Mouse (Mus musculus) ES-Bruce4 (cell line): ENCODE results near the gene Akap13. TPM values are rescaled to one million over a fixed set of nuclear protein-coding genes. Genes with fewer than 3 reads are reported as not detected.

Experiments
- H3K27ac ChIP-seq: 2 replicates; pipeline ENCODE4 v1.5.1; 2012; ENCODE audit warnings: low read length, inconsistent platforms; ENCODE audit not compliant: insufficient read depth
- H3K27me3 ChIP-seq: 2 replicates; pipeline ENCODE4 v1.6.1; 2012; ENCODE audit warnings: mild to moderate bottlenecking, low read length, inconsistent platforms; ENCODE audit not compliant: control insufficient read depth, poor library complexity, insufficient read depth, severe bottlenecking
- H3K36me3 ChIP-seq: 2 replicates; pipeline ENCODE4 v1.6.1; 2012; ENCODE audit warnings: inconsistent platforms, mild to moderate bottlenecking, low read length, moderate library complexity; ENCODE audit not compliant: control insufficient read depth, poor library complexity, insufficient read depth, severe bottlenecking
- H3K4me1 ChIP-seq: one replicate; pipeline ENCODE4 v1.8.1; 2011; ENCODE audit warnings: low read length; ENCODE audit not compliant: control insufficient read depth, insufficient read depth
- H3K4me3 ChIP-seq: 2 replicates; pipeline ENCODE4 v1.5.1; 2011; ENCODE audit warnings: low read depth, mild to moderate bottlenecking, low read length
- H3K9ac ChIP-seq: 2 replicates; pipeline ENCODE4 v1.6.1; 2012; ENCODE audit warnings: low read depth, mild to moderate bottlenecking, inconsistent platforms; ENCODE audit not compliant: poor library complexity, severe bottlenecking
- H3K9me3 ChIP-seq: replicated peaks from 2 replicates; pipeline ENCODE4 v1.6.1; 2012; ENCODE audit warnings: mild to moderate bottlenecking, low read length, inconsistent platforms; ENCODE audit not compliant: control insufficient read depth, poor library complexity, insufficient read depth, severe bottlenecking
- CTCF ChIP-seq: IDR thresholded peaks from one replicate; pipeline ENCODE4 v1.8.1; 2011; ENCODE audit warnings: low read depth, low read length
- EP300 ChIP-seq: IDR thresholded peaks from 2 replicates; pipeline ENCODE4 v1.6.1; 2011; ENCODE audit warnings: low read depth, low read length; ENCODE audit not compliant: insufficient read depth
- POLR2A ChIP-seq: IDR thresholded peaks from one replicate; pipeline ENCODE4 v1.8.1; 2011; ENCODE audit warnings: low read length; ENCODE audit not compliant: insufficient read depth
- polyA plus RNA-seq: library from polyadenylated mRNA; stranded (reverse); fragments of >200 nt; gene quantifications from 2 replicates; pipeline ENCODE4 v1.2.4, GENCODE M21; 2011; ENCODE audit warnings: low read depth; ENCODE audit not compliant: missing spikeins, insufficient read depth, insufficient read length

The Akap13 gene
- polyA plus RNA-seq, 1 experiment, result 27.4 TPM

- Histone ChIP-seq H3K36me3 (no peaks in the 10 kb centered on the region), H3K4me3 (no peak overlapping the region), H3K4me1 (no peaks in the 10 kb centered on the region), H3K9ac (no peak overlapping the region), H3K27ac (no peak overlapping the region), H3K27me3 (no peaks in the 10 kb centered on the region), H3K9me3 (no peaks in the 10 kb centered on the region)
- TF ChIP-seq CTCF (no peak), EP300 (no peak), POLR2A (no peak)
These were observed 193.6 kb downstream of the Akap13 start for GRCm38 (mm10) chr7:75648961-75649360.

- TF ChIP-seq CTCF (no peak), EP300 (no peak), POLR2A (no peak)
- Histone ChIP-seq H3K36me3 (no peaks in the 10 kb centered on the region), H3K27me3 (no peaks in the 10 kb centered on the region), H3K4me3 (no peak overlapping the region), H3K9ac (no peak overlapping the region), H3K4me1 (no peaks in the 10 kb centered on the region), H3K27ac (no peak overlapping the region), H3K9me3 (no peaks in the 10 kb centered on the region)
These were observed 194.6 kb downstream of the Akap13 start for GRCm38 (mm10) chr7:75649966-75650365.

DNA sequence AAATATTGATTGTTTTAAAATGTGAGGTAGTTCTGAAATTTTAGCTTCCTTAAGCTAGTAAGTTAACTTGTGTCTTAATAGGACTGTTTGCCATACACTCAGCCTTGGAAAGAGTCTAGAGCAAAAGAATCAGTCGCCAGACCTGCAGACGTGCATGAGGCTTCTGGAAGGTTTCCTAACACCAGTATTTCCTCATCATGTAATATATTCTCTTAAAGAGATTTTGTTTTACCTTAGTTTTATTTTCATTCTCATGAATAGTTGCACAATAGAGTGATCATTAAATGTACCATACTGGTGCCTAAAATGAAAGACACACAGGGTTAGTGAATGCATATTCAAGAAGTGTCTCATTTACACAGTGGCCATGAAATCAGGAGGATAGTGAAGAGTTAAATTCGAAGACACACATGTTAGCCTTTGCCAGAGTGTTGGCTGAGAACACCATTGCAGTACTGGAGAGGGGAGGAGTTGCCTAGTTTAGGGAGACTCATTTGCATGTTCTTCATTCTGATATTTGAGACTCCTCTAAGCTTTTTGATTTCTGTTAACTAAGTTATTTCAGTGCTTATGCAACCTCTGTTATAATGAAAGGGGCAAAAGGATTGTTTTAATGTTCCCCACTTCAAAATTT lies 198.5 kb downstream of the Akap13 start:
- Histone ChIP-seq H3K4me3 (no peak overlapping the region), H3K9me3 (no peaks in the 10 kb centered on the region), H3K27ac (no peak overlapping the region), H3K27me3 (no peaks in the 10 kb centered on the region), H3K9ac (no peak overlapping the region), H3K4me1 (no peaks in the 10 kb centered on the region), H3K36me3 (no peaks in the 10 kb centered on the region)
- TF ChIP-seq CTCF, result no peak
- no peak for TF ChIP-seq POLR2A
- TF ChIP-seq EP300, result no peak

GRCm38 (mm10) chr7:75655180-75656074 lies 200.1 kb downstream of the Akap13 start:
- Histone ChIP-seq H3K27ac (no peak overlapping the region), H3K4me1 (no peaks in the 10 kb centered on the region), H3K36me3 (no peaks in the 10 kb centered on the region), H3K4me3 (no peak overlapping the region), H3K9me3 (no peaks in the 10 kb centered on the region), H3K27me3 (no peaks in the 10 kb centered on the region), H3K9ac (no peak overlapping the region)
- TF ChIP-seq EP300, result no peak
- TF ChIP-seq CTCF, result no peak
- no peak for TF ChIP-seq POLR2A

GRCm38 (mm10) chr7:75656297-75656852 lies 201.0 kb downstream of the Akap13 start:
- H3K4me3 ChIP-seq, result no peak overlapping the region

GRCm38 (mm10) chr7:75656896-75657295 lies 201.6 kb downstream of the Akap13 start:
- Histone ChIP-seq H3K4me3 (no peak overlapping the region), H3K9me3 (no peaks in the 10 kb centered on the region), H3K27me3 (no peaks in the 10 kb centered on the region), H3K4me1 (no peaks in the 10 kb centered on the region), H3K9ac (no peak overlapping the region), H3K36me3 (no peaks in the 10 kb centered on the region), H3K27ac (no peak overlapping the region)
- TF ChIP-seq CTCF, result no peak
- TF ChIP-seq POLR2A, result no peak
- no peak for TF ChIP-seq EP300

More at GRCm38 (mm10) chr7:75656297-75656852, 201.0 kb downstream of the Akap13 start:
- no peaks in the 10 kb centered on the region for H3K9me3 ChIP-seq
- no peak overlapping the region for H3K27ac ChIP-seq
- H3K36me3 ChIP-seq, result no peaks in the 10 kb centered on the region
- no peaks in the 10 kb centered on the region for H3K27me3 ChIP-seq
- TF ChIP-seq CTCF, result no peak
- no peak for TF ChIP-seq POLR2A
- TF ChIP-seq EP300, result no peak
- no peaks in the 10 kb centered on the region for H3K4me1 ChIP-seq
- H3K9ac ChIP-seq, result no peak overlapping the region
